Mouse (Mus musculus) MN1 (cell line): ENCODE data around the gene Tnfrsf13b.
"Not testable (repeated sequence)": the region's sequence is repeated elsewhere in the genome, so short reads cannot be mapped to it uniquely, and the experiment has no call there.

ENCODE experiments used
- DNase-seq: peaks from one replicate; pipeline ENCODE4 v3.0.0-alpha.2; 2016; ENCODE audit warnings: low spot score

The Tnfrsf13b gene

DNA sequence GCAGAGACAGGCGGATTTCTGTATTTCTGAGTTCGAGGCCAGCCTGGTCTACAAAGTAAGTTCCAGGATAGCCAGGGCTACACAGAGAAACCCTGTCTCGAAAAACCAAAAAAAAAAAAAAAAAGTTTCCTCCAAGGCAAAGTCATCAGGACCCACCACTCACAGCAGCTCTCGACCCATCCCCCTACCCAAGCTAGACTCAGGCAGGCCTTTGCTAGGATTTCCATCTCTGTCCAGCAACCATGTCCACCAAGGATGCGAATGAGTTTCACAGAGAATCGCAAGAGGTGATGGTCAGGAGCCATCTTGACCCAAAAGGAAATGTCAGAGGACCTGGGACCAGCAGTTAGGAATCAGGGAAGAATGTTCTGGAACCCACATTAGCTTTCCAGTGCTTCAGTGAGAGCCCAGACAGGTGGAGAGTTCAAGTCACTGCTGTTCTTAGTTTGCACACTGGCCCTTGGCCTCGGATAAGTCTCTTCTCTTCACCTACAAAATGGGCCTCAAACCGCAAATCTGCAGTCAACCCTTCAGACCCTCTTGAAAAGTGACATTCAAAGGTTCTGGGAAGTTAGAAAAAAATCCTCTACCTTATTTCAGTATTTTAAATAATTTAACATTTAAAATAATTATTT, 983 bp downstream of the Tnfrsf13b start:
- DNase-seq: no peak

GRCm38 (mm10) chr11:61129305-61129704, 2.8 kb downstream of the Tnfrsf13b start:
- no peak for DNase-seq

DNA sequence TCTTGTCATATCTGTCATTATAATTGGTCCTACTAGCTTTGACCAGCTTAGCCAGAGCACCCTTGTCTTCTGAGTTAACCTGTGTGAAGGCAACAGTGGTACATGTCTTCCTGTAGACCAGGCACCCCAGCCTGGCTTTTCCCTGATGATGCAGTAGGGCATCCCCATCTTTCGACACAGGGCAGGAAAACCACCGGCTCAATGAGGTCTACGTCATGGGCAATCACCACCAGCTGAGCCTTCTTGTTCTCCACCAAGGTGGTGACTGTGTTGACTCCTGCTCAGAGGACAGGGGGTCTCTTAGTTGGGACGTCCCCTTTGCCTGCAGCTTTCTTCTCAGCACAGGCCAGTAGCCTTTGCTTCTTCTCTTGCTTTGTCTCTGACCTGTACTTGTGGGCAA, 4.1 kb downstream of the Tnfrsf13b start:
- DNase-seq: not testable (repeated sequence)

GRCm38 (mm10) chr11:61132943-61133342, 6.4 kb downstream of the Tnfrsf13b start:
- no peak for DNase-seq

- no peak for DNase-seq
These were observed 15.1 kb downstream of the Tnfrsf13b start for GRCm38 (mm10) chr11:61141693-61142092.

GRCm38 (mm10) chr11:61142262-61142661, 15.7 kb downstream of the Tnfrsf13b start:
- DNase-seq: no peak

- DNase-seq: no peak
These were observed 16.5 kb downstream of the Tnfrsf13b start for GRCm38 (mm10) chr11:61142941-61143530.

- no peak for DNase-seq
These were observed 17.3 kb downstream of the Tnfrsf13b start for GRCm38 (mm10) chr11:61143564-61144469.

GRCm38 (mm10) chr11:61145551-61145950, 19.0 kb downstream of the Tnfrsf13b start:
- no peak for DNase-seq

DNA sequence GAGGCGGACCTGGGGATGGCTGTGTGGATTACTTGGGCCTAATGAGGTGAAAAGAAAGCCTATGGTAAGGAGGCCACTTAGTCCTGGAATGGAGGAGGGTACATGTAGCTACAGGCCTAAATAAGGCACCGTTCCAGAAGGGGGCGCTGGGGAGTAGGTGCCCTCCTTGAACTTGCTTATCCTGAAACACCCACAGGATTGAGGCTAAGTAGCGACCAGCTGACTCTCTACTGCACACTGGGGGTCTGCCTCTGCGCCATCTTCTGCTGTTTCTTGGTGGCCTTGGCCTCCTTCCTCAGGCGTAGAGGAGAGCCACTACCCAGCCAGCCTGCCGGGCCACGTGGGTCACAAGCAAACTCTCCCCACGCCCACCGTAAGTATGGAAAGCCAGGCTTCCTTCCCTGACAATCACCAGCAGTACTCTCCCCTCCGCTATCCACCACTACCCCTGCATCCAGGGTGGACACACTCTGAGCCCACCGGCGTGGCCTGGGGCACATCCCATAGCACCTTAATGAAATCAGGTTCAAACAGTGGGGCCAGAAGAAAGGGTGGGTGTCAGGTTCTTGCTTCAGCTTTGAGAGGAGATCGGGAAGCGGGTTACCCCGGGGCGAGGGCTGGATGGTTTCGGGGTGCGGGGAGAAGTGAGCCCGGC, 20.2 kb downstream of the Tnfrsf13b start:
- no peak for DNase-seq

GRCm38 (mm10) chr11:61147300-61147683, 20.7 kb downstream of the Tnfrsf13b start:
- no peak for DNase-seq

DNA sequence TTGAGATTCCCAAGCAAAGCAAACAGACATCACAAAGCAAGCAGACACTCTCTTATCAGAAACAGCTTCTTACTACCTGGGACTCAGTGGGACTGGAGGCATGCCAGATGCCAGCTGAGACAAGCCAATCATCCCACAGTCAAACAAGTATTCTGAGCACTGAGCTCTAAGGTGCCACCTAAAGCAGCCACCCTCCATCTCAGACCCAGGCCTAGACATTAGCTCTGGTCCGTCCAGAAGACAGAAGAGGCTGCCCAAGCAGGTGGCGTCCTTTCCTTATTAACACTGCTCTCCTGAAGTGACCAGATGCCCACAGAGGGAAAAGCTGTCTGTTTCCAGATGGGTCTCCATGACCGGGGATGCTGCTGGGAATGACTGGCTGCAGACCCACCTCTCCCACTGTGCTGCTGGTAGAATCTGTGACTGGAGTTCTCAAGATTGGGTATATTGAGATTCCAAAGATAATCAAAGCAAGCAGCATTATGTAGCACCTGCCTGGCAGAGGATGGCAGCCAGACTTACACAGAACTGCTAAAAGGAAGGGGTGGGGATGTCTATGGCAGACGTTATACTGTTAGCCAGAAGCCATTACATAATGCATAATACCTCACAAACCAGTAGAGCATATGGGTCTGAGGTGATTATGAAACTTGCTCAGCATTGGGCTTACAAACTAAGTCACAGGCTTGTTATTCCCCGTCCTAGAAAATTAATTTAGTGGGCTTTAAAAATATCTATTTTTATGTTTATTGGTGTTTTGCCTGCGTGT, 23.9 kb downstream of the Tnfrsf13b start:
- peak; percentile 40 for DNase-seq

- DNase-seq: peak; percentile 71
These were observed 29.2 kb downstream of the Tnfrsf13b start for GRCm38 (mm10) chr11:61155727-61156126.

- DNase-seq: peak; percentile 68
These were observed 31.6 kb downstream of the Tnfrsf13b start for GRCm38 (mm10) chr11:61158141-61158540.

DNA sequence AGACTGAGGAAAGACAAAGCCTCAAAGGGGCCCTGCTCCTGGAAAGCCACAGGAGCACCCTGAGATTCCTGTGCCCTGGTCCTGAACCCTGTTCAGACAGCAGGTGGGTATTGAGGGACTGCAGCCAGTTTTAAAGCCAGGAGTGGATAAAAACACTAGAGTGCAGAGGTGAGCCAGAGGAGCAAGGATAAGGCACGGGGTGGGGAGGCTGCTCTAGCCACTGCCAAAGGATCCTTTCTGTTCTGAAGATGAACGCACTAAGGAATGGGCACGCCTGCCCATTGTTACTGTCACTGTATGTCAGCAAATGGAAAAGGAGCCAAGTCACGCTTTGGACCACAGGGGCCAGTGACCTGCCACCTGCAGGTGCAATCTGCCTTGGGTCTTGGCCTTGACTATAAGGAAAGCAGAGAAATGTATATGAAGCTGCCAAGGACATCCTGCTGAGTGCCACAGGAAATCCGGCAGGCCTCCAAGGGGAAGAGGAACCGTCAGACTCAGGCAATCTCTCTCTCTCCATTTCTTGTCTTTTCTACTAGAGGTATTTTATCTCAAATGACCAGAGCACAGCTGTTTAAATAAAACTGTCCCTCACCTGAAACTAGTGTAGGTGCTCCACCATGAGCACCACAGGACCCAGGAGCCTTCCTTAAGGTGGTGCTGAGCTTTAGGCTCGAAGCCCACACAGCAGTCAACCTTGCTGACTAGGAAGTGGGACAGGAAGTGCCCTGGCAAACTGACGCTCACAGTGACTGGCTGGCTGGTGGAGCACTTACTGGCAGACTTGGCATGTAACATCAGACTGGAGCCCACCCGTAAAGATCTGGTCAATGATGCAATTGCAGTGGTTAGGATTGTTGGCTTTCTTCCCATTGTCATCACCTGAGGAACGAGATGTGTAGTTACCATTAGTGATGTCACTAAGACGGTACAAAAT, 33.5 kb downstream of the Tnfrsf13b start:
- no peak for DNase-seq

DNA sequence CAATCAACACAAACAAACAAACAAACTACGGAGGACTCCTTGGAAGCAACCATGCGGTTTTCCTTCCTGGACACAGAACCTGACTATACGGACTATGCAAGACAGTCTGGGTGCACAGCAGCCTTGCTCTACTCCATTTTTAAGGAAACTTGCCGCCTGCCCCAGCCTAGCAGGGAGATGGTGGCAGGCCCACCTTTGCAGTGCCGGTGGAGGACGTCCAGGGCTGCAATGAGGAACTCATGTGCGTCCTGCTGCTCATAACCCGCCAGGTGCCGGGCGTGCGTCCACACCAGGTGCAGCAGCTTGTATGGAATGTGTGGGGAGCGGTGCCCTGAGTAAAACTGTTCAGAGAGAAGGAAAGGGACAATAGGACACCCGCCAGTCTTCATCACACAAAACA, 34.6 kb downstream of the Tnfrsf13b start:
- DNase-seq: no peak

- DNase-seq: no peak
These were observed 36.2 kb downstream of the Tnfrsf13b start for GRCm38 (mm10) chr11:61162776-61163175.

DNA sequence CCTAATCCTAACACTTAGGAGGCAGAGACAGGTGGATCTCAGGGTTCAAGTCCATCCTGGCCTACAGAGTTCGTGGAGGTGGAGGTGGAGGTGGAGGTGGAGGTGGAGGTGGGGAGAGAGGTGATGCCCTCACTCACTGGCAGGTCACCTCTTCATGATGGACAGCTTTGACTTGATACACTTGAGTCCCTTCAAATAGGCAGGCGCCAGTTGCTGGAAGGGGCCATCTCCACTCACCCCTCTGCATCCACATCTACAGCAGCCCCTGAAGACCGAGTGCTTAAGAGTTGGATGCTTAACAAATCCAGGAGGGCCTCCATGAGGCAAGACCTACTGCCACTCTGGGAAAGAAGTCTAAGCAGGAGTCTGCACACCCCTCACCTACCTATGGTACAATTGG, 36.8 kb downstream of the Tnfrsf13b start:
- DNase-seq: no peak

GRCm38 (mm10) chr11:61164366-61164765, 37.8 kb downstream of the Tnfrsf13b start:
- no peak for DNase-seq

- no peak for DNase-seq
These were observed 38.3 kb downstream of the Tnfrsf13b start for GRCm38 (mm10) chr11:61164881-61165280.

- DNase-seq: no peak
These were observed 43.6 kb downstream of the Tnfrsf13b start for GRCm38 (mm10) chr11:61170184-61170583.
